Mouse (Mus musculus) colon, adult 2 months (tissue): ENCODE measurements around the gene Pheta2. TPM values are rescaled to one million over a fixed set of nuclear protein-coding genes. Genes with fewer than 3 reads are reported as not detected.

ENCODE experiments used
- polyA plus RNA-seq: library from polyadenylated mRNA; depleted of rRNA; stranded (reverse); fragments of >200 nt; gene quantifications from 2 replicates; pipeline ENCODE4 v1.2.3, GENCODE M21; 2012; rRNA removed

Gene Pheta2
- 0.95 and 1.2 TPM in 2 replicates for polyA plus RNA-seq

GRCm38 (mm10) chr15:82338593-82339112 is at the start of gene Pheta2, which contains the start of the genes Naga and Smdt1:
TSS of gene Pheta2 (plus strand) at chr15:82338942.
TSS of gene Naga (minus strand) at chr15:82338925.
TSS of gene Smdt1 (plus strand) at chr15:82338959.

GRCm38 (mm10) chr15:82298764-82299561 is 39.8 kb upstream of the Pheta2 start, which contains the start of gene Wbp2nl:
TSS of gene Wbp2nl (plus strand) at chr15:82298954.

DNA sequence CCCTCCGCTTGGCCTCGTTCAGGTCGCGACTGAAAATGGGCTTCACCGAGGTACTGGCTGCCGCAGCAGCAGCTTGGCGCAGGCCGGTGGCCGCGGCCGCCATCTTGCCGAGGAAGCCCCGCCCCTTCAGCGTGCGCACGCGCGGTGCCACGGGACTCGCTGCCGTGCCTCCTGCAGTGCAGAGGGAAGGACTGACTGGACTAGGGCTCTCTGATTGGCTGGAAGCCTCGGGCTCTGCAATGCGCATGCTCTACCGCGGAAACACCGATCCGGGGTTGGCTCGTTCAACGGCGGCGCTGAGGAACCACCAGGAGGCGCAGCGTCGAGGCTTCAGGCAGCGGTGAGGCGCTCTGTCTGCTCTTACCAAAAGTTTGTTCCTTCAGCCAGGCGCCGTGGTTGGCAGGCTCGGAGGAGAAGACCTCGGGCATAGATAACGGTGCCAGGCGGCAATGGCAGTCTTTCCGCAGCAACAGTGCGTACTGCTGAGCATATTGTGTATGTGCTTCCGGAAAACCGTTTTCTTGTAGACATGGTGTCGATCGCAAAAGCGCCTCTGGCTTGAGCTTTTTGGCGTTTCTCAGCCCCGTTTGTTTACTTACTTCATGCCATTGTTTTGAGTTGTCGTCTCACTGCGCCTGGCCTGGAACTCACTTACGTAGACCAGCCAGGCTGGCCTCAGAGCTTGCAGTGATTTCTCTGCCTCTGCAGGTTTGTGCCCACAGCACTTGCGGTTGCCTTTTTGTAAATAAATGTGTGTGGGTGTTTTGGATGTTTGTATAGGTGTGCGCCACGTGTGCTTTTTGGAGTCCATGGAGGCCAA is 15.6 kb downstream of the Pheta2 start, which contains the start of gene Ndufa6:
Gene Ndufa6, minus strand, starts transcription at position 197 of the 820 bp plus-strand sequence.

DNA sequence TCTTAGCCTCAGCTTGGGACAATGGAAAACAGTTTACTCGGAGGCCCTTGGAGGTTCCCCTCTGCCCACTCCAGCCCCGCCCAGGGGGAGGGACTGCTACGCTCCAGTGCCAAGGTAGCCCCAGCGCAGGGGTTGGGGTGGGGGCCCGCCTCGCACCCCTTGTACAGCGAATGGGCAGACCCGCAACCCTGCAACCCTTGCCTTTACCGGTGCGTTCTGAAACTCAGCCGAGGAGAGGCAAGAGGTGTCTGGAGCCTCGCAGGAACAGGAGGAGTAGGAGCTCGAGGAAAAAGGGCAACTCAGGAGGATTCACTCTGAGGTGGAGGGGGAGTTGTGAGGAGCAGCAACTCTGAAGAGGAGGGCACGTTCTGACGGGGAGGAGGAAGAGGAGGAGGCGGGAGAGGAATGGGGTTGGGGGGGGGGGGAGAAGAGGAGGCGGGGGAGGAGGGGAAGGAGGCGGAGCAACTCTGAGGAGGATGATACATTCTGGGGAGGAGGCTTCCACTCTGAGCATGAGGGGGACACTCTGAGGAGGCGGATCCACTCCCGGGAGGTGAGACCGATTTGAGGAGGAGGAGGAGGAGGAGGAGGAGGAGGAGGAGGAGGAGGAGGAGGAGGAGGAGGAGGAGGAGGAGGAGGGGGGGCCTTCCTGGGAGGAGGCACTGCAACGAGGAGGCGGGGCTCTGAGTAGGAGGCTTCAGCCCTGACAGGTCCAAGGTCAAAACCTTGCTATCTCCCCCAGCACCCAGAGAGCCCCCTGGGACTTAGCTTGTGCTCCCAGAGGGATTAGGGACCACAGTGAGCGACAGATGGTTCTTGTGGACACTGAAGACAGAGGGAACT is 41.4 kb downstream of the Pheta2 start, which contains the start of gene Cyp2d22:
Gene Cyp2d22, minus strand, starts transcription at position 390 of the 843 bp plus-strand sequence.

GRCm38 (mm10) chr15:82393922-82394321 is 55.2 kb downstream of the Pheta2 start, which contains the start of gene Cyp2d11:
TSS of gene Cyp2d11 (minus strand) at chr15:82394022.

Other genes starting within 250 kb of the Pheta2 start
- gene Ccdc134, start 211.0 kb upstream of the Pheta2 start, polyA plus RNA-seq: 9.7 and 10.2 TPM in 2 replicates
- 273 and 329 TPM in 2 replicates for gene Srebf2, start 191.8 kb upstream of the Pheta2 start, polyA plus RNA-seq
- 0.20 and 0.28 TPM in 2 replicates for gene Shisa8, start 126.1 kb upstream of the Pheta2 start, polyA plus RNA-seq
- 2.9 and 7.8 TPM in 2 replicates for gene Tnfrsf13c, start 114.6 kb upstream of the Pheta2 start, polyA plus RNA-seq
- gene Cenpm, start 94.2 kb upstream of the Pheta2 start, polyA plus RNA-seq: 18.0 and 25.1 TPM in 2 replicates
- 0.09 TPM in 2 replicates for gene 1500009C09Rik, start 86.5 kb upstream of the Pheta2 start, polyA plus RNA-seq
- 0.57 and 0.87 TPM in 2 replicates for gene Sept3, start 64.0 kb upstream of the Pheta2 start, polyA plus RNA-seq
- gene Wbp2nl, start 40.0 kb upstream of the Pheta2 start, polyA plus RNA-seq: 0.13 and 0.66 TPM in 2 replicates
- 385 and 410 TPM in 2 replicates for gene Naga, start within 50 bp of the Pheta2 start, polyA plus RNA-seq
- gene Smdt1, start within 50 bp of the Pheta2 start, polyA plus RNA-seq: 259 and 323 TPM in 2 replicates
- 457 and 560 TPM in 2 replicates for gene Ndufa6, start 15.4 kb downstream of the Pheta2 start, polyA plus RNA-seq
- gene Cyp2d22, start 41.3 kb downstream of the Pheta2 start, polyA plus RNA-seq: 55.6 and 68.7 TPM in 2 replicates
- gene Cyp2d11, start 55.1 kb downstream of the Pheta2 start, polyA plus RNA-seq: 0.09 and 0.22 TPM in 2 replicates
- 103 and 104 TPM in 2 replicates for gene Cyp2d10, start 68.3 kb downstream of the Pheta2 start, polyA plus RNA-seq
- 48.4 and 53.8 TPM in 2 replicates for gene Cyp2d9, start 94.5 kb downstream of the Pheta2 start, polyA plus RNA-seq
- 56.4 and 63.9 TPM in 2 replicates for gene Cyp2d12, start 216.1 kb downstream of the Pheta2 start, polyA plus RNA-seq